Mouse (Mus musculus) heart, adult 2 months (tissue): ENCODE measurements around the gene Lin7a. TPM values are rescaled to one million over a fixed set of nuclear protein-coding genes. Genes with fewer than 3 reads are reported as not detected.

Experiments
- DNase-seq, 2 experiments: peaks; one replicate each; pipeline ENCODE4 v3.0.0; 2021
- H3K27ac ChIP-seq: fragments of 200-600 bp; 2 replicates; pipeline ENCODE4 v1.8.1; 2022
- H3K27me3 ChIP-seq: fragments of 200-500 bp; 2 replicates; pipeline ENCODE4 v1.6.1; 2012; ENCODE audit warnings: mild to moderate bottlenecking, low read length, inconsistent platforms, mixed read lengths; ENCODE audit not compliant: control insufficient read depth, insufficient read depth
- H3K36me3 ChIP-seq: fragments of 200-500 bp; 2 replicates; pipeline ENCODE4 v1.6.1; 2012; ENCODE audit warnings: low read length, inconsistent platforms; ENCODE audit not compliant: control insufficient read depth, insufficient read depth
- H3K4me1 ChIP-seq: fragments of 200-500 bp; 2 replicates; pipeline ENCODE4 v1.6.1; 2011; ENCODE audit warnings: low read length; ENCODE audit not compliant: control insufficient read depth, insufficient read depth
- H3K4me3 ChIP-seq: fragments of 200-600 bp; 2 replicates; pipeline ENCODE4 v1.8.1; 2022
- H3K79me2 ChIP-seq: fragments of 200-500 bp; replicated peaks from 2 replicates; pipeline ENCODE4 v1.6.1; 2012; ENCODE audit warnings: mild to moderate bottlenecking, inconsistent platforms, low read length, moderate library complexity, mixed read lengths; ENCODE audit not compliant: control insufficient read depth, insufficient read depth
- H3K9ac ChIP-seq: fragments of 200-500 bp; 2 replicates; pipeline ENCODE4 v1.6.1; 2012; ENCODE audit warnings: low read depth, mild to moderate bottlenecking, control low read depth, inconsistent platforms, low read length, mixed read lengths
- CTCF ChIP-seq: fragments of 200-600 bp; IDR thresholded peaks from 2 replicates; pipeline ENCODE4 v1.8.1; 2022; ENCODE audit warnings: antibody characterized with exemption, mild to moderate bottlenecking, moderate library complexity
- EP300 ChIP-seq: fragments of 200-500 bp; IDR thresholded peaks from 2 replicates; pipeline ENCODE4 v1.6.1; 2011; ENCODE audit warnings: low read depth, low read length, control low read depth; ENCODE audit not compliant: insufficient read depth
- POLR2A ChIP-seq: fragments of 200-500 bp; IDR thresholded peaks from 2 replicates; pipeline ENCODE4 v1.6.1; 2011; ENCODE audit warnings: mild to moderate bottlenecking, low read depth, low read length, control low read depth; ENCODE audit not compliant: insufficient read depth
- WGBS: fragments of 180-500 bp; shearing (Covaris S2); methylation state at CpG from one replicate; pipeline ENCODE4 v1.1.7; 2018; 5-methylcytosine and 5-hydroxymethylcytosine counted together
- intact Hi-C: fragments of 180-260 bp; cut with DNase I; formaldehyde crosslinking; loops from one replicate; pipeline ENCODE4 v1.15.1; 2025
- polyA plus RNA-seq: library from polyadenylated mRNA; depleted of rRNA; stranded (reverse); fragments of >200 nt; gene quantifications from 2 replicates; pipeline ENCODE4 v1.2.3, GENCODE M21; 2012; rRNA removed
- total RNA-seq, 2 experiments: library from RNA; stranded (reverse); gene quantifications; 2 replicates each; pipeline ENCODE4 v1.2.3; 2021

The Lin7a gene
- total and polyA plus RNA-seq, 3 experiments = 0.35 to 1.7 (median 0.94) TPM

GRCm38 (mm10) chr10:107442781-107443180 is 171.3 kb downstream of the Lin7a start:
- Histone ChIP-seq H3K9ac (no peak overlapping the region), H3K27ac (no peak overlapping the region), H3K27me3 (no peaks in the 10 kb centered on the region), H3K4me3 (no peak overlapping the region), H3K4me1 (no peaks in the 10 kb centered on the region), H3K36me3 (no peaks in the 10 kb centered on the region), H3K79me2 (no peaks in the 10 kb centered on the region)
- no peak for DNase-seq
- WGBS = 9% methylated on average over 4 of the region's 4 CpGs
- TF ChIP-seq CTCF = peak; percentile 83
- TF ChIP-seq POLR2A = no peak
- intact Hi-C loops = loop anchor here (1.0 kb wide), 2 partner anchors 262 to 305 kb away; no protein-coding TSS in a partner anchor

- Histone ChIP-seq H3K27me3 (no peaks in the 10 kb centered on the region), H3K4me3 (no peak overlapping the region), H3K79me2 (no peaks in the 10 kb centered on the region), H3K4me1 (no peaks in the 10 kb centered on the region), H3K36me3 (no peaks in the 10 kb centered on the region), H3K9ac (no peak overlapping the region), H3K27ac (no peak overlapping the region)
- intact Hi-C loops = no loop called here
- TF ChIP-seq CTCF (no peak), EP300 (no peak), POLR2A (no peak)
- WGBS = 79% methylated on average over 5 of the region's 5 CpGs
- no peak for DNase-seq
Measured at GRCm38 (mm10) chr10:107449496-107450330, 178.2 kb downstream of the Lin7a start.

- Histone ChIP-seq H3K9ac (no peak overlapping the region), H3K36me3 (no peaks in the 10 kb centered on the region), H3K79me2 (no peaks in the 10 kb centered on the region), H3K4me1 (no peaks in the 10 kb centered on the region), H3K27me3 (no peaks in the 10 kb centered on the region), H3K27ac (no peak overlapping the region), H3K4me3 (no peak overlapping the region)
- no peak for DNase-seq
- intact Hi-C loops = no loop called here
- WGBS = 63% methylated on average over 7 of the region's 7 CpGs
- TF ChIP-seq POLR2A (no peak), CTCF (no peak), EP300 (no peak)
Measured at GRCm38 (mm10) chr10:107467819-107468218, 196.3 kb downstream of the Lin7a start.

Other genes with a start within 250 kb of the Lin7a start
- gene Acss3, start 148.0 kb upstream of the Lin7a start, total RNA-seq = 1 to 10 TPM; 3.3 to 4.3 TPM
- gene Acss3, start 148.0 kb upstream of the Lin7a start, polyA plus RNA-seq = 1.5 and 1.9 TPM in 2 replicates
- not detected for gene Myf5, start 214.4 kb downstream of the Lin7a start, total RNA-seq
- gene Myf5, start 214.4 kb downstream of the Lin7a start, polyA plus RNA-seq = not detected in 2 replicates
- not detected for gene Myf6, start 223.1 kb downstream of the Lin7a start, total RNA-seq
- gene Myf6, start 223.1 kb downstream of the Lin7a start, polyA plus RNA-seq = not detected in 2 replicates